Mouse (Mus musculus) frontal cortex, adult (tissue): Measurements from ENCODE around the gene Ndufs7.
A peak's percentile ranks its signal among the peaks of the same experiment; 100 is the strongest.
"Not testable (repeated sequence)": the region's sequence is repeated elsewhere in the genome, so short reads cannot be mapped to it uniquely, and the experiment has no call there.

Experiments
- ATAC-seq: cut with Nextera tagmentation; 2 replicates; pipeline ENCODE4 v1.9.2; 2017; ENCODE audit warnings: mild to moderate bottlenecking, moderate library complexity, mixed read lengths; ENCODE audit not compliant: low TSS enrichment

Ndufs7 gene

GRCm38 (mm10) chr10:80248971-80249640 is at the start of gene Ndufs7:
Ndufs7 (plus strand) TSS chr10:80249121.
- peak; percentile 75 for ATAC-seq

GRCm38 (mm10) chr10:80199440-80200008 is 49.4 kb upstream of the Ndufs7 start:
- ATAC-seq: peak; percentile 89

GRCm38 (mm10) chr10:80200485-80200884 is 48.4 kb upstream of the Ndufs7 start:
- no peak for ATAC-seq

GRCm38 (mm10) chr10:80204055-80204454 is 44.9 kb upstream of the Ndufs7 start:
- ATAC-seq: no peak

DNA sequence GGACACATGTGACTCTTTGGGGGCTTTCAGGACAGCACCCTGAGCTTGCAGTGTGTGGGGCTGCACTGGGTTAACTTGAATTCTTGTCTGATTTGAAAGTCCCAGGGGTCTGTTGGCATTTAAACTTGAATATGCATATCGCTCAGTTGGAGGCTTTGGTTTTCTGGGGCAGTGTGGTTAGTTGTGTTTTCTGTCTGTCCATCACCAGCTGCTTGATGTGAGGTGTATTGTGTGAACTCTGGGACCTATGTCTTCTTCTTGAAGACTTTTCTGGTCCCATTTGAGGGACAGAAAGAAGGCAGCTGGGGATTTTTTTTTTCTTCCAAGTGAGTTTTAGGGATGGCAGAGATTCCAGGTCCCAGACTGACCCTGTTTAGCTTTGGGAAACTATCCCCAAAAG is 41.7 kb upstream of the Ndufs7 start:
- no peak for ATAC-seq

DNA sequence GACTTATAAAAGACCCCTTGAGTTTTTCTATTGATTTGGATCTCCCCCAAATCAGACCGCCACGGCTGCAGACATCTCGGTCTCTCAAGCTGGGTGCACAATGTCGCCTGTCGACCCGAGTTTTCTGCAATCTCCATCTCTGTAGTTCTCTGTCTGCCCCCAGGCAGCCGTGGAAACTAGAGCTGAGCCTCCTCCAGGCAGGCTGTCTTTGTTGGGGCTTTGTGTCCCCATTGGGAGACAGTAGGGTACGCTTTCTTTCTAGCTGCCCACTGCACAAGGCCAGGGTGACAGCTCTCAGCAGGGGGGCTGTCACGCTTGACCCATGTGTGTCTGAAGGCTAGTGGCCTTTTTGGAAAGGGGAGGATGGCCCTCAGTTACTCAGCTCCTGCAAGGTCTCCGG is 41.2 kb upstream of the Ndufs7 start:
- no peak for ATAC-seq

DNA sequence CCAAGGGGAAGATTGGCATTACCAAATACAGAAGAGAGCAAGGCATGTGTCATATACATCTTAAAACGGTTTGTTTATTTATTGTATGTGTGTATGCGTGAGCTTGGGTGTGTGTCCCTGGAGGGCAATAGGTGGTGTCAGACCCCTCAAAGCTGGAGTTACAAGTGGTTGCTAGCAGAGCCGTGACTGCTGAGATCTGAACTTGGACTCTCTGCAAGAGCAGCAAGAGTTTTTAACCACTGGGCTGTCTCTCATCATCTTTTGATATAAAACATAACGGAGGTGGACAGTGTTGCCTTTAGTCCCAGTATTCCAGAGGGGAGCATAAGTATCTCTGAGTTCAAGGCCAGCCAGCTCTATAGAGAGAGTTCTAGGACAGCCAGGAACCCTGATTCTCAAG is 40.7 kb upstream of the Ndufs7 start:
- no peak for ATAC-seq

GRCm38 (mm10) chr10:80208841-80209371 is 40.0 kb upstream of the Ndufs7 start:
- peak; percentile 91 for ATAC-seq

DNA sequence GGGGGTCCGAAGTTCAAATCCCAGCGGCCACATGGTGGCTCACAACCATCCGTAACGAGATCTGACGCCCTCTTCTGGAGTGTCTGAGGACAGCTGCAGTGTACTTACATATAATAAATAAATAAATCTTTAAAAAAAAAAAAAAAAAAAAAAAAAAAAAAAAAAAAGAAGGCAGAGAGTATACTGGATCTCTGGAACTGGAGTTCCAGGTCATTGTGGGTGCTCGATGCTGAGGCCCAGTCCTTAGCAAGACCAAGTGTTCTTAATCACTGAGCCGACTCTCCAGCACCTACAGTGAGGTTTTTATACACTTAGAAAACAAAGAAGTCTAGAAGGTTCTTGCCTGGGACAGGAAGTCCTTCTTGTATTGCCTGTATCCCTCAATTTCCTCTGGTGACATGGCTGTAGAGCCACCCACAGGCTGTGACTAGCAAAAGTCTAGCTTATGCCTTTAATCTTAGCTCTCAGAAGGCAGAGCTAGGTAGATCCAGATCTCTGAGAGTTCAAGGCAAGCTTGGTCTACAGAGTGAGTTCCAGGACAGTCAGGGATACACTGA is 37.3 kb upstream of the Ndufs7 start:
- not testable (repeated sequence) for ATAC-seq

DNA sequence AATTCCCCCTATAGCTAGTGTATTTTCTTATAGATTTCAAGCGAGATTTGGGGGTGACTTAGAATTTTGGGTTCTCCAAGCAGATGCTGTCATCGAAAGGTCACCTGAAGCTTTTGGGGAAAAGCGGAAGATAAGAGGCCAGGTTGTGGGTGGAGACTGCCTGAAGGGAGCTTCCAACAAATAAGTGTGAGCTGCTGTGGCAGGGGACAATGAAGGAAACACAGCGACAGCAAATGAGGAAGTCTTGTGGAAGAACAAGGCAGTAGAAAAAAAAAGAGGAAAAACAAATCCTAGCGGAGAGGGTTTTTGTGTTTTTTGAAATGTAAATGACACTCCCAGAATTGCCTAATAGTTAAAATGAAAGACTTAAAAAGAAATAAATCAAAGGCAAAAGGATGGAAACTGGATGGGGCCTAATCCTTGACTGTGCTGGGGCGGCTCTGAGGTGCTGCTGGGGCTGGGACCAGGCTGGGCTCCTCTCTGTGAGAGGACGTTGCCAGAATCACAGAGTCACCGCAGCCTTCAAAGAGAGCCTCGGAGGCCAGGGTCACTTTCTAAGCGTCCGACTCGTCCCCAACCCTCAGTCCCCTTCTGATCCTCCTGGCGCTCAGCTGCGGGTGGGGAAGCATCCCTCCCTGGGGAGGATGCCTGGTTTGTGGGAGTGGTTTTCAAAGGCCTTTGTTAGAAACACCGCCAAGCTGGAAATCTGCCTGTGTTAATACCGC is 33.7 kb upstream of the Ndufs7 start:
- ATAC-seq: no peak

DNA sequence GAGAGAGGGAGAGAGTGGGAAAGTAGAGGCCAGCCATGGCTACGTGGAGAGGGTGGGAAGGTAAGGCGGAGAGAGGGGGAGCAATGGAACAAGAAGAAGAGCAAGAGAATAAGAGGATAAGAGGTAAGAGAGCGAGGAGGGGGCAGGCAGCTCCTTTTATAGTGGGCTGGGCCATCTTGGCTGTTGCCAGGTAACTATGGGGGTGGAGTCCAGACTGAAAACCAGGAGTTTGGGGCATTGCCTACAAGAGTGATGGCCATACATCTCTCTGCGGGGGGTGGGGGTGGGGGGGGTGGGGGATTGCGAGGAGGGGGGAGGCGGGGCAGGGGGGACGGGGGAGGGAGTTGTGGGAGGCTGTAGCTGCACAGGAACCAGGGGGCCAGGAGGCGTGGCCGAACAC is 28.2 kb upstream of the Ndufs7 start:
- ATAC-seq: no peak

DNA sequence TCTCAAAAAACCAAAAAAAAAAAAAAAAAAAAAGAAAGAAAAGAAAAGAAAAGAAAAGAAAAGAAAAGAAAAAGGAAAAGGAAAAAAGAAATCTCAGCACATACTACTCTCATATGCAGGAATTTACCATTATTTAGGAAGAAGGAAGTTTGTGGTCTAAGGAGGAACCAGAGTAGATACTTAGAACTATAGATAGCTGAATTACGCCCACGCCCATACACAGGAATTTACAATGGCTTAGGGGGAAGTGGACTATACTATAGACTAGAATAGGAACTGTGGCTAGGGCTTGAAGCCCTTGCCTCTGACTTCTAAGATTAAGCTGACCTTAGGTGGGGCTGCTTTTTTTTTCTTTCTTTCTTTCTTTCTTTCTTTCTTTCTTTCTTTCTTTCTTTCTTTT is 25.8 kb upstream of the Ndufs7 start:
- not testable (repeated sequence) for ATAC-seq

DNA sequence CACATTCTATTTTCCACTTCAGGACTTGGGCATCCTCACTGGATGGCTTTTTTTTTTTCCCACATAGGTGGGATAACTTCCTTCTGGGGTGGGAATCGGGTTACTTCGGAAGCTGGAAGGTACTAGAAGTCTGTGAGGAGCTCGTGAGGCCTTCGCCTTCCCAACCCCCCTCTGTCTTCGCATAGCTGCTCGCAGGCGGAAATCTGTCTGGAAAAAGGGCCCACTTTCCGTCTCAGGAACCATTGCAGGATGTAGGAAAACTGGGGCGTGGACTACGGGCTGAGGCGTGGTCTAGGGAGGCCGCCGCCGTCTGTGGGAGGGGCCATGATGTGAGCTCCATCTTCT is 22.9 kb upstream of the Ndufs7 start:
- ATAC-seq: no peak; the same call in 1 of the 2 replicates

GRCm38 (mm10) chr10:80226416-80227165 is 22.3 kb upstream of the Ndufs7 start, which contains the start of gene Mum1:
Mum1 (plus strand) TSS chr10:80226434.
- ATAC-seq: peak; percentile 95; the same call in 1 of the 2 replicates

DNA sequence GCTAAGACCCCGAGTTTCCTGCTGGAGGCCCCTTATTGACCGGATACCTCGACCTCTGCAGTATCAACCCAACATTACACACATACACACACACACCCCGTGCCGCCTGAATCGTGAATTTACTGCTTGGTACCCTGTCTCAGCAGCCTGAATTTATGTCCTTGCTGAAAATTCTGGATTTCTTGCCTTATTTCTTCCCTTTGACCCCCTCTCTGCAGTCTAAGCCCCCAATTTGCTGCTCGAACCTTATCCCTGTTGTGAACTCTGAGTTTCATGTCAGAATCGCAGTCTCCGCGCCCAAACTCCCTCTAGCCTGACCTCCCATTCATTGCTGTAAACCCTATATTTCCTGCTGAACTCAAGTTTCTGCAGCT is 21.8 kb upstream of the Ndufs7 start:
- ATAC-seq: no peak

- peak; percentile 24; the same call in 1 of the 2 replicates for ATAC-seq
Observed at GRCm38 (mm10) chr10:80227877-80228775, 20.8 kb upstream of the Ndufs7 start.

DNA sequence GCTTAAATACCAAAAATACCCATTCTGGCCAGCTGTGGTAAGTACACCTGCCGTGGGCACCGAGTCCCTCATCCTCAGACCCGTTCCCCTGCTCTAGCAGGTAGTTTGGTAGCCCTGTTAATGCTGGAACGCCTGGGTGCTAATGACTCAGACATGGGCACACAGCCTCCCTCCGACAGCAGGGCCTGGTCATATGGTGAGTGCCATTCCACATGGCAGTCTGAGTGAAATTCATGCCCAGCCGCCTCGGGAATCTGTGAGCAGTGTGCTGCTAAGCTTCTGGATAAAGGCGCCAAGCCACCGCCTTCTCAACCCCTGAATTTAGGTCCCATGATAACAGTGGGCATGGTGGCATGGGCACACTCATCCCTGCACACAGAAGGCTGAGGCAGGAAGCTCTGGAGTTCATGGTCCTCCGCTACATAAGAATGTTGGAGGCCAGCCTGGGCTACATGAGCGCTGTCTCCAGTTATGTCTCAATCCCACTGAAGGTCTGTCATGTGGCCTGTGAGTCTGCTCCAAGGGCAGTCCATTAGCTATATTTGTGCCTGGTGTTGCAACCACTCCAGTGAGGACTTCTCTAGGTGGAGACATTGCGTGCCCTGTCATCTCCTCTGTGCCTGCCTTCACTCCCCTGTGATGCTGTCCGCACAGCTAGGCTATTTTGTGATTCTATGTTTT is 12.6 kb upstream of the Ndufs7 start:
- ATAC-seq: no peak

DNA sequence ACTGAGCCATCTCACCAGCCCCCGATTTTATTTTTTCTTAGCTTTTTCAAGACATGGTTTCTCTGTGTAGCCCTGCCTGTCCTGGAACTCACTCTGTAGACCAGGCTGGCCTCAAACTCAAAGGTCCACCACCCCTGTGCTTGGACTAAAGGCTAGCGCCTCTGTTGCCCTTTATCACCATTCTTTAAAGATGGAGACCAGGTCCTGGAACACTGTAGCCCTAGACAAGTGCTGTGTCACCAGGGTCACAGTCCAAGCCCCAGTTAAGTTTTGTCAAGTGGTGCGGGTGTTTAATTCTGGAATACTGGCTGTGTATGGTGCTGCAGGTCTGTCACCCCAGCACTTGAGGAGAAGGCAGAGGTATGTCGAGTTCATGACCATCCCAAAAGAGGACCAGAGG is 11.9 kb upstream of the Ndufs7 start:
- no peak for ATAC-seq

DNA sequence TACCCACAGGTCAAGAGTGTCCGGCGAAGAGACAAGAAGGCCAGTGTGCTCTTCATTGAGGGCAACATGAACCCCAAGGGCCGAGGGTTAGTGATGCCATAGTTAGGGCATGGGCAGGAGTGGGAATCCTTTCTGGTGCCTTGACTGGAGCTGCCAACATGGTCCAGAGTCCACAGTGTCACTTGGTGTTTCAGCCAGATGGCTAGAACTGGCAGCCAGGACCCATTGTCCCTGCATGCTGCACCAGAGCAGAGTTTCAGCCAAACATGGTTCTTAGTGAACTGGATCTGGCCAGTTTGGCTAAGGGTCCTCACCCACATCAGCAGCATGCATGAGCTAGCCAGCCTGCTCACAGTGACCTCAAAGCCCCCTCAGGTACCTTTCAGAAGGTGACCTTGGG is 10.6 kb upstream of the Ndufs7 start:
- ATAC-seq: no peak

DNA sequence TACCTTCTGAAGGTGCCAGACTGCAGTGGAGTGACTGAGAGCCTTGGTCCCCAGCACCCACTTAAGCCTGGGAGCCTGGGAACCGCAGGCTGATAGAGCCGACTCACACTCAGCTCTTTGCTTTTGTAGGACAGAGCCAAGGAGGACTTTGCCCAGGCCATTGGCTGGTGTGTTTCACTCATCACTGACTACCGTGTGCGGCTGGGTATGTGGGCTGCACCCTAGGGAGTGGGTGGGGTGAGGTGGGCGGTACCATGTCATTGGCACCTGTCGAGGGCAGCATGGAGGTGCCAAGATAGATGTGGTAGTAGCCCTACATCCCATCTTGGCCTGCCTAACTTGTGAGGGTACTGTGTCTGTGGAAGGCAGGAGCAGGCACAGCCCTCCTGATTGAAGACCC is 9.1 kb upstream of the Ndufs7 start:
- no peak for ATAC-seq
